Comparison of ENCODE assay signal across 27 mouse cellular contexts in the genomic region with DNA sequence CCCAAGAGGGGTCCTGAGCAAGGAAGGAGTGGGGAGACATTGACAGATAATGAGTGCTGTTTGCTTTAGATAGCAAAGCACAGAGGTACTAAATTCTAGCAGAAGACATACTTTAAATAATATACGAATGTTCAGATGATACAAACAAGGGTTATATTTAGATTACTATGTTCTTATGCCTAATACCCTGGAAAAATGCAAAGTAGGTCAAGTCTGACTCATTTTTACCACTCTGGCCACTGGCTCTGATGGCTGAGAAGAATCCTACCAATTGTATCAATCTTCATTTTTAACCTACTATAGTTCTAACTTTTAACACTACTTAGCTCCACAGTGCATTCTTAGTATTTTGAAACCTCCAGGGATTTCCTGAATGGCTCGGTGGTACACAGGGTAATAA.
"Had no signal": no experiment of that assay in that cellular context is flagged by ENCODE, and none has a peak within 500 bp of the region (broad histone marks: within the 10 kb centered on the region; RNA-seq: fewer than 3 reads in every experiment).

No protein-coding gene starts in this region.

- H3K4me2 ChIP-seq: embryonic facial prominence, embryonic 12.5 days; embryonic facial prominence, embryonic 13.5 days; embryonic facial prominence, embryonic 15.5 days; forebrain, embryonic 12.5 days; forebrain, embryonic 13.5 days; forebrain, embryonic 15.5 days had no signal

- H3K9ac ChIP-seq: embryonic facial prominence, embryonic 12.5 days; embryonic facial prominence, embryonic 13.5 days; embryonic facial prominence, embryonic 15.5 days; forebrain, embryonic 12.5 days; forebrain, embryonic 13.5 days; forebrain, embryonic 15.5 days; forebrain, postnatal 0 days had no signal

- H3K36me3 ChIP-seq: embryonic facial prominence, embryonic 10.5 days; embryonic facial prominence, embryonic 12.5 days; embryonic facial prominence, embryonic 13.5 days; embryonic facial prominence, embryonic 15.5 days; forebrain, embryonic 10.5 days; forebrain, embryonic 12.5 days; forebrain, embryonic 15.5 days had no signal

- H3K4me1 ChIP-seq: embryonic facial prominence, embryonic 12.5 days; embryonic facial prominence, embryonic 13.5 days; embryonic facial prominence, embryonic 15.5 days had no signal

- H3K4me3 ChIP-seq: embryonic facial prominence, embryonic 10.5 days; embryonic facial prominence, embryonic 12.5 days; embryonic facial prominence, embryonic 13.5 days; embryonic facial prominence, embryonic 15.5 days; erythroblast, embryonic 14.5 days; forebrain, embryonic 10.5 days; forebrain, embryonic 12.5 days; forebrain, embryonic 13.5 days; forebrain, embryonic 15.5 days; gastrocnemius, adult 2 months; heart, adult 2 months had no signal

- H3K27ac ChIP-seq: embryonic facial prominence, embryonic 10.5 days; embryonic facial prominence, embryonic 12.5 days; embryonic facial prominence, embryonic 13.5 days; embryonic facial prominence, embryonic 15.5 days; forebrain, embryonic 10.5 days; forebrain, embryonic 12.5 days; forebrain, embryonic 13.5 days; forebrain, embryonic 15.5 days; gastrocnemius, adult 2 months; heart, adult 2 months had no signal

- H3K9me3 ChIP-seq: embryonic facial prominence, embryonic 10.5 days; embryonic facial prominence, embryonic 12.5 days; embryonic facial prominence, embryonic 13.5 days; embryonic facial prominence, embryonic 15.5 days; forebrain, embryonic 10.5 days; forebrain, embryonic 12.5 days; forebrain, embryonic 13.5 days; forebrain, embryonic 15.5 days had no signal

- H3K27me3 ChIP-seq: embryonic facial prominence, embryonic 12.5 days; embryonic facial prominence, embryonic 15.5 days; forebrain, embryonic 13.5 days; forebrain, embryonic 15.5 days had no signal

- DNase-seq: cerebellum, adult 9-10 months; cerebellum, adult 9-11 months; cerebellum, postnatal 10 days; cerebellum, postnatal 14 days; cerebellum, postnatal 25 days; cerebellum, postnatal 36 days; embryo, embryonic 11 days; forebrain, postnatal 0 days; gastrocnemius, adult 2 months; gastrocnemius, postnatal 10 days; gastrocnemius, postnatal 14 days; gastrocnemius, postnatal 25 days; gastrocnemius, postnatal 36 days; heart, adult 11 months; heart, adult 18-20 months; heart, adult 2 months had no signal

- ATAC-seq: forebrain, embryonic 13.5 days; forebrain, embryonic 14.5 days; forebrain, embryonic 15.5 days; forebrain, embryonic 16.5 days; forebrain, postnatal 0 days had no signal
